Mouse (Mus musculus) limb, embryonic 12.5 days (tissue): ENCODE data around the gene Zmiz1. TPM values are rescaled to one million over a fixed set of nuclear protein-coding genes. Genes with fewer than 3 reads are reported as not detected.

ENCODE experiments used
- ATAC-seq: fragments of 200-750 bp; cut with Nextera tagmentation; 2 replicates; pipeline ENCODE4 v1.8.0; 2017; ENCODE audit warnings: low read depth, moderate TSS enrichment; ENCODE audit not compliant: insufficient number of reproducible peaks, insufficient read depth, low FRiP score, low TSS enrichment
- H3K27ac ChIP-seq: fragments of 300-500 bp; sonication (generic); 2 replicates; pipeline ENCODE4 v1.5.1; 2016; ENCODE audit warnings: mild to moderate bottlenecking, moderate library complexity
- H3K27me3 ChIP-seq: fragments of 300-500 bp; sonication (generic); 2 replicates; pipeline ENCODE4 v1.6.1; 2016; ENCODE audit warnings: mild to moderate bottlenecking, moderate library complexity
- H3K36me3 ChIP-seq: fragments of 300-500 bp; sonication (generic); 2 replicates; pipeline ENCODE4 v1.6.1; 2016; ENCODE audit warnings: mild to moderate bottlenecking, moderate library complexity
- H3K4me1 ChIP-seq: fragments of 300-500 bp; sonication (generic); replicated peaks from 2 replicates; pipeline ENCODE4 v1.6.1; 2016
- H3K4me2 ChIP-seq: fragments of 300-500 bp; sonication (generic); 2 replicates; pipeline ENCODE4 v1.6.1; 2016; ENCODE audit warnings: mild to moderate bottlenecking, moderate library complexity
- H3K4me3 ChIP-seq: fragments of 300-500 bp; sonication (generic); replicated peaks from 2 replicates; pipeline ENCODE4 v1.5.1; 2016; ENCODE audit warnings: mild to moderate bottlenecking
- H3K9ac ChIP-seq: fragments of 300-500 bp; sonication (generic); replicated peaks from 2 replicates; pipeline ENCODE4 v1.6.1; 2016; ENCODE audit warnings: mild to moderate bottlenecking, moderate library complexity
- H3K9me3 ChIP-seq: fragments of 300-500 bp; sonication (generic); 2 replicates; pipeline ENCODE4 v1.6.1; 2016; ENCODE audit warnings: mild to moderate bottlenecking, moderate library complexity
- WGBS: fragments of 180-500 bp; shearing (Covaris S2); methylation state at CpG from one replicate; pipeline ENCODE4 v1.1.7; 2016; 5-methylcytosine and 5-hydroxymethylcytosine counted together
- polyA plus RNA-seq: library from polyadenylated mRNA; unstranded; fragments of >200 nt; fragmentation: Nextera tagmentation; extraction: Ambion mirVana; gene quantifications from 2 replicates; pipeline ENCODE4 v1.2.1, GENCODE M21; 2016

Gene Zmiz1
- polyA plus RNA-seq, 1 experiment from 2014 or later: 53.4 TPM

DNA sequence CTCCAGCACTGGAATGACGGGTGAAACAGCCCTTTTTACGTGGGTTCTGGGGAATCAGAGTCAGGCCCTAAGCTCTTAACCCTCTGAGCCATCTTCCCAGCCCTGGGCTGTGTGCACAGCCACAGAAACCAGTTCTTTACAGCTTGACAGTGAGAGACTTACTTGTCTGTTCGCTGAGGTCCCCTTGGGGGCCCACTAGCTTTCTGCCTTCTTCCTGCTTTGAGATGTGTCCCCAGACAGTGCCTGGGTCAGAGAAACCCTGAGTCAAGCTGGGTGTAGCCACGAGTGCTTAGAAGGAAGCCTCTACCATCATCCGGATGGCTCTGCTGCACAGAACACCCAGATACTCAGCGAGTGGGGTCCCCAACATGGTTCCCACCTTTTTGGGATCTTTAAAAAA lies 15.7 kb downstream of the Zmiz1 start:
- Histone ChIP-seq H3K9me3 (no peaks in the 10 kb centered on the region), H3K27ac (peak overlapping the region; percentile 84; the same call in 1 of the 2 replicates), H3K4me2 (no peak overlapping the region), H3K4me3 (no peak overlapping the region), H3K27me3 (no peaks in the 10 kb centered on the region), H3K4me1 (peaks cover 100% of the 10 kb centered on the region), H3K36me3 (peaks cover 32% of the 10 kb centered on the region; the same call in 1 of the 2 replicates), H3K9ac (no peak overlapping the region)
- ATAC-seq: no peak
- 67% methylated on average over 6 of the region's 6 CpGs for WGBS

DNA sequence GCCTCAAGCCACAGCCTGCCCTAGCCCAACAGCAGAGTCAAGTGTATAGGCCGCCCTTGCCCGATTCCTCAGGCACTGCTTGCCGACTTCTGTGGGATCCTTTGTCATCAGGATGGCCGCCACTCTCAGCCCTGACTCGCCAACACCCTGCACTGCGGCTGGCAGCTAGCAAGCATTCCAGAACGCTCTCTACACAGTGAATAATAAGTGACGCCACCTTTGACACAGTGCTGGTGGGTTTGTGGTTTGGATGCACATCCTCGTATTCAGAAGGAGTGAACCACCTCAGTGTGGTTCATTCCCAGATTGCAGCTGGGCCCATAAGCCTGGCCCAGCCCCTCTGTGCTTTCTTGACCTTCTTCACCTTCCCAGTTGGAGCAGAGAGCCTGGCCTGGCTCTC lies 17.1 kb downstream of the Zmiz1 start:
- 81% methylated on average over 9 of the region's 9 CpGs for WGBS
- peaks cover 35% of the 10 kb centered on the region for H3K36me3 ChIP-seq
- peak overlapping the region; percentile 37; the same call in 1 of the 2 replicates for H3K27ac ChIP-seq
- H3K9ac ChIP-seq: no peak overlapping the region; the same call in 1 of the 2 replicates
- H3K9me3 ChIP-seq: no peaks in the 10 kb centered on the region
- H3K4me3 ChIP-seq: no peak overlapping the region
- H3K27me3 ChIP-seq: no peaks in the 10 kb centered on the region
- ATAC-seq: no peak
- H3K4me2 ChIP-seq: no peak overlapping the region
- peaks cover 100% of the 10 kb centered on the region for H3K4me1 ChIP-seq

DNA sequence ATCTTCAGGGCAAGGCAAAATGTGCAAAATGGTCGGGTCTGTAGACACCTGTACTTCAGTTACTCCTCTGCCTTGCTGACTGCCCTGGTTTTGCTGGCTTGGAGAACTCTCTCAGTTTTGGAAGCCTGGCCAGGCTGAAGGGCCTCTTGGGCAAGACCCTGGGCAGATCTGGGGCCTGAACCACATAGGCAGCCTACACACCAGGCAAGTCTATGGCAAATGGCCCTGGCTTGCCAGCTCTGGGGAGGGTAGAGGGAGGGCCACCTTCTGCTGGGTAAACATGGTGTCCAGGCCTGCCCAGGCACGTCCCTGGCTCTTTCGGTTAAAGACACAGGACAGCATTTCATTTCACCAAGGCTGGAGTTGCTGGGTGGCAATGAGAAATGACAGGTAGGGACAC lies 17.5 kb downstream of the Zmiz1 start:
- Histone ChIP-seq H3K9me3 (no peaks in the 10 kb centered on the region), H3K4me3 (no peak overlapping the region), H3K27me3 (no peaks in the 10 kb centered on the region), H3K36me3 (peaks cover 39% of the 10 kb centered on the region), H3K4me1 (peaks cover 100% of the 10 kb centered on the region), H3K9ac (no peak overlapping the region; the same call in 1 of the 2 replicates), H3K4me2 (no peak overlapping the region), H3K27ac (peak overlapping the region; percentile 53)
- WGBS: 79% methylated on average over 3 of the region's 3 CpGs
- no peak for ATAC-seq

DNA sequence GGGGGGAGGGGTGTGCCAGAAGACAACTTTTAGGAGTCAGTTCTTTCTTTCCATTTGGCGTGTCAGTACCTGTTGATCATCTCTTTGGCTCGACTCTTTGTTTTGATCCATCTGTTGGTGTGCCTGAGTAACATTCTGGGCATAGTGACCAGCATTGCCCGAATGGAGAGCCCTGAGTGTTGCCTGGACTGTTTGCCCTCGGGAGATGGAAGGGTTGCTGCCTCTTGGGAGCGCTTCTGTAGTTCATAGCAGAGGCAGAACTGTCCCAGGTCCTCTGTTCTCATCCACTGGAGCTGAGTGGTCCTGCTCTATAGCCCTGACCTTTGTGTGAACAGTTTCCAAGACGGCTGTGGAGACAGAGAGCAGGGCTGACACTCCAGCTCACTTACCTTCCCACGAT lies 18.3 kb downstream of the Zmiz1 start:
- no peak for ATAC-seq
- H3K27ac ChIP-seq: peak overlapping the region; percentile 50; the same call in 1 of the 2 replicates
- peaks cover 46% of the 10 kb centered on the region for H3K36me3 ChIP-seq
- H3K9ac ChIP-seq: no peak overlapping the region
- no peaks in the 10 kb centered on the region for H3K27me3 ChIP-seq
- no peak overlapping the region for H3K4me3 ChIP-seq
- H3K4me2 ChIP-seq: no peak overlapping the region
- H3K4me1 ChIP-seq: peaks cover 99% of the 10 kb centered on the region
- WGBS: 78% methylated on average over 7 of the region's 7 CpGs
- H3K9me3 ChIP-seq: no peaks in the 10 kb centered on the region

DNA sequence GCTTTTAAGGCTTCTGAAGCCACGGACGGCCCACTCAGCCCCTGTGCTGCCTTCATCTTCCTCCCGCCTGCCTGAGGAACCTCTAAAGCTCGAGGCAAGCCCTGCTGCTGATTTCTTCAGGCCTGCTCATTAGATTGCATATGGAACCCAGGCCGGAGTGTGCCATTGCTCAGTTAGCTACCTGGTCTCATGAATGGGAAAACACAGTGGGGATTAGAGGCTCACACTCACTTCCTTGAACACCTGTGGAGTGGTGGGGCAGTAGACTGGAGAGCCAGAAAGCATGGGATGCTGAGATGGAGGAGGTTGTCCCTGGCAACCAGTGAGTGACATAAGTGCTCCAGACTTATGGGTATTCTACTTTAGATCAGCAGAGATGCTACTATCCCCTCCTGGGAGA lies 19.3 kb downstream of the Zmiz1 start:
- H3K36me3 ChIP-seq: peaks cover 46% of the 10 kb centered on the region
- ATAC-seq: no peak
- peaks cover 98% of the 10 kb centered on the region for H3K4me1 ChIP-seq
- H3K4me3 ChIP-seq: no peak overlapping the region
- no peak overlapping the region; the same call in 1 of the 2 replicates for H3K27ac ChIP-seq
- H3K9me3 ChIP-seq: no peaks in the 10 kb centered on the region
- WGBS: 57% methylated on average over 5 of the region's 5 CpGs
- no peak overlapping the region for H3K9ac ChIP-seq
- H3K4me2 ChIP-seq: no peak overlapping the region
- H3K27me3 ChIP-seq: no peaks in the 10 kb centered on the region

DNA sequence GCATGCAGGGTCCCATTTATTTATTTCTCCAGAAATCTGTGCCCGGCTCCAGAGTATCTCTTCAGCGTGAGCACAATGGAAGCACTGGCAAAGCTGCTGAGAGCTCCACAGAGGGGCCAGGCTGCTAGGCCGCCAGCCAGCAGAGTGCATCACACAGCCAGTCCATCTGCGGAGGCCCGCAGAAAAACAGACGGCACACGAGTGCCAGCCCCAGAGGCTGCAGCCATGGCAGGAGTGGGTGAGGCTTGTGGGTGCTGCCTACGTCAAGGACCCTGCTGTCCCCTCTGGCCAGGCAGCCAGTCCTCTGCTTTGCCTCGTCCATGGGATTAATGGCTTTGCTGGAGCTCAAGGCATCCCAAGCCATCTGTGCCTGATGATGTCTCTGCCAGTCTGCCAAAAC lies 19.8 kb downstream of the Zmiz1 start:
- WGBS: 81% methylated on average over 9 of the region's 9 CpGs

DNA sequence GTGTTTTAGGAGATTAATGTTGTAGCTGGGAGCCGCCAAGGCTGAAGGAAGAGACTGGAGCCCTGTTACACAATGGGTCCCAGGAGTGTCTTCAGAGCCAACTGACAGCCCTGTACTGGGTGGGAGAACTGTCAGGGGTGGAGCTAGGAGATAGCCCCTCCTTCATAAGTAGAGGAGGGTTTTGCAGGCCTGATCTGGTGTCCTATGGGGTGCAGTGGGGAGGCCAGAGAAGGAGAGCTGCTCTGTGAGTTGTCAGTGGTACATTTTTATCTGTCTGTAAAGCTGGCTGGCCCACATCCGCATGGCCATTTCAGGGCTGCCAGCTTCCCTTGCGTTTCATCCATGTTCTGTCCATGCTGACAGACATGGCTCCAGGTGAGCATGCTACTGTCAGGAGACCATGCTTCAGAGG lies 20.9 kb downstream of the Zmiz1 start:
- Histone ChIP-seq H3K9me3 (no peaks in the 10 kb centered on the region), H3K4me1 (peaks cover 98% of the 10 kb centered on the region), H3K36me3 (peaks cover 41% of the 10 kb centered on the region), H3K4me3 (no peak overlapping the region), H3K4me2 (no peak overlapping the region), H3K27me3 (no peaks in the 10 kb centered on the region), H3K9ac (no peak overlapping the region; the same call in 1 of the 2 replicates), H3K27ac (peak overlapping the region; percentile 23; the same call in 1 of the 2 replicates)
- WGBS: 77% methylated on average over 3 of the region's 3 CpGs
- ATAC-seq: no peak

More for the DNA sequence above, 19.8 kb downstream of the Zmiz1 start:
- no peak overlapping the region for H3K4me2 ChIP-seq
- peaks cover 46% of the 10 kb centered on the region for H3K36me3 ChIP-seq
- H3K27me3 ChIP-seq: no peaks in the 10 kb centered on the region
- no peak overlapping the region for H3K9ac ChIP-seq
- no peaks in the 10 kb centered on the region for H3K9me3 ChIP-seq
- H3K4me3 ChIP-seq: no peak overlapping the region
- H3K27ac ChIP-seq: no peak overlapping the region
- ATAC-seq: no peak
- peaks cover 98% of the 10 kb centered on the region for H3K4me1 ChIP-seq

DNA sequence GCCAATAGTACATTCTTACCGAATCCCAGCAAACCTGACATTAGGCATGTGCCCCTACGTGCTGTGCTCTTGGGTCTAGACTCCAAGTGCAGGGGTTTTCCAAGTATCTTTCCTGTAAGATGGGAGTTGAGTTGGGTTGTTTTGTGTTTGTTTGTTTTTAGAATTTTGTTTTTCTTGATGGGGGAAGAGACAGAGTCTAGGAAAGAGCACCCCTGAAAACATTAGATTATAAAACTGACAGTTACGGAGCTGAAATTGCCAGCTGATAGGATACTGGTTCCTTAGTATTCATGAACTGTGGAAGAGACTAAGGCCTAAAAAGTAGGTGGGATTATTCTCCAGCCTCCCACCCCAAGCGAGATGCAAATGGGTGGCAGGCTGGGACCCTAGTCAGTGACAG lies 21.5 kb downstream of the Zmiz1 start:
- Histone ChIP-seq H3K9me3 (no peaks in the 10 kb centered on the region), H3K4me1 (peaks cover 98% of the 10 kb centered on the region), H3K27ac (peak overlapping the region; percentile 42), H3K9ac (no peak overlapping the region), H3K36me3 (peaks cover 38% of the 10 kb centered on the region), H3K4me2 (no peak overlapping the region), H3K27me3 (no peaks in the 10 kb centered on the region), H3K4me3 (no peak overlapping the region)
- no peak for ATAC-seq
- WGBS: 80% methylated on average over 4 of the region's 4 CpGs

DNA sequence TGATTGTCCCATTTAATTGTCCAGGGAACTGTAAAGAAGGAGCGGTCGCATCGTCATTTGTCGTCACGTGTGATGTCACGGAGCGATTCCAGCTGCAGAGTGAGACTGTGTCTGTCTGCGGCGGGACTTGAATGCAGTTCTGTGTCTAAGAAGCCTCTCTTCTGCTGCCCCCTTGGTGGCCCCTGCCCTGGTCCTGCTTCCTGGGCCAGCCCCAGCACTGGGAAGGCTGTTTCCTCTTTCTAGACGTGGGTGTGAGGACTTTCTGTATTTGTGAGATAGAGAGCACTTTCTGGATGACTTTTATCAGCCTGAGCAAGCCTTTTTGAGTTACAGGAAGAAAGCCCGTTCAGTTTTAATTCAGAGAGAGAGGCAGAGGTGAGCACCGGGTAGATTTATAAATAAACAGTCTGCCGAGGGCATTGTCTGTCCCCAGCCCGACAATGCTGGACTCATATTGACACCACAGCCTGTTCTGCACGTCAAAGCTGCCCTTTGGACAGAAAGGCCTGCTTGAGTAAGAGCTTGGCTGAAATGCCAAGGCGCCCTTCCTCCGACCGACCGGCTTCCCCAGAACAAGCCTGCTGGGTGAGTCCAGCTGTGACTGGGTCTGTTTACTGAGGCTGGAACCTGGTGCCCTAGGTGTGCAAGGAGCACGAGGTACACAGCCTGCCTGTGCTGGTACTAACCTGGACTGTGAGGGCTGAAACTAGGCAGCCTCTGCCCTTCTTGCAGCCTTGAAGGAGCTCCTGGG lies 22.1 kb downstream of the Zmiz1 start:
- Histone ChIP-seq H3K4me2 (no peak overlapping the region), H3K9me3 (no peaks in the 10 kb centered on the region), H3K4me3 (no peak overlapping the region), H3K27me3 (no peaks in the 10 kb centered on the region), H3K9ac (no peak overlapping the region), H3K36me3 (peaks cover 32% of the 10 kb centered on the region), H3K4me1 (peaks cover 95% of the 10 kb centered on the region), H3K27ac (peak overlapping the region; percentile 45)
- ATAC-seq: no peak
- WGBS: 69% methylated on average over 20 of the region's 20 CpGs

DNA sequence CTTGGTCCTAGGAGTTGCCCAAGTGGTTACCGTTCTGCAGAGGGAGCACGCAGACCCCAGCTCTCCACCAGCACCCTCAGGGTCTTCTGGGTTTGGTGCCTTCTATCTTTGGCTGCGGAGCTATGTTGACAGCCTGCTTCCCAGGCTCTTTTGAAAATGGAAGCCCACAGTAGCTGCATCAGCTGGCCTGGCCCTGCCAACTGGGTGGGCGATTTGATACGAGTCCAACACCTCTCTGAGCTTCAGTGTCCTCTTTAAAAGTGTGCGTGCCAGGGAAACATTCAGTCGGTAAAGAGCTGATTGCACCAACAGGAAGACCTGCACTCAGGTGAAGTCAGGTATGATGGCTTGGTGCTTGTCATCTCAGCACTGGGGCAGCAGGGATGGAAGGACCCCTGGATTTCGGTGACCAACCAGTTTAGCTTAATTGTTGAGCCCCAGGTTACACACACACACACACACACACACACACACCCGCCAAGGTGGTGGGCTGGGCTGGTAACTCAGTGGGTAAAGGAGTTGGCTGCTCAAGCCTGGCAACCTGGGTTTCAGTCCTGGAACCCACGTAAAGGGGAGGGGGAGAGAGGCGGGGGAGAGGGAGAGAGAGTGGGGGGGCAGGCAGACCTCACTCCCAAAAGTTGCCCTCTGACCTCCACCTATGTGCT lies 22.8 kb downstream of the Zmiz1 start:
- Histone ChIP-seq H3K9me3 (no peaks in the 10 kb centered on the region), H3K4me3 (no peak overlapping the region), H3K9ac (no peak overlapping the region), H3K4me2 (no peak overlapping the region), H3K4me1 (peaks cover 95% of the 10 kb centered on the region), H3K36me3 (peaks cover 25% of the 10 kb centered on the region), H3K27me3 (no peaks in the 10 kb centered on the region), H3K27ac (peak overlapping the region; percentile 45; the same call in 1 of the 2 replicates)
- 86% methylated on average over 11 of the region's 11 CpGs for WGBS
- no peak for ATAC-seq

DNA sequence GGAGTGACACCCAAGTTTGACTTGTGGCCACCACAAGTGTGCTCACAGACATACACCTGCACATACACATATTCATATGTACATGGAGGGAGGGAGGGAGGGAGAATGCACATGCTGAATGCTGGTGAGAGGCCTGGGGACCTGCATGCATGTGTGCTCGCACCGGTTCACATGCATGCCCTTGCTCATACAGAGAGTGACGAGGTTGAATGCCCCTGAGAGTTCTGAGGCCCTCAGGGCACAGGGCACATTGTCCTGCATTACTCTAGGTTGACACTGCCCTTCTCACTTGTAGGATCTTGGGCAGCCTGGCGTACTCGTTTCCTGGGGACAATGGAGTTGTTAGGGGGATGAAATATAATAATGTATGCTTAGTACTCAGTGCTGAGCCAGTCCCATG lies 23.4 kb downstream of the Zmiz1 start:
- H3K27me3 ChIP-seq: no peaks in the 10 kb centered on the region
- peaks cover 24% of the 10 kb centered on the region for H3K36me3 ChIP-seq
- ATAC-seq: no peak
- no peaks in the 10 kb centered on the region for H3K9me3 ChIP-seq
- 82% methylated on average over 5 of the region's 5 CpGs for WGBS
- H3K4me2 ChIP-seq: no peak overlapping the region
- H3K4me3 ChIP-seq: no peak overlapping the region
- no peak overlapping the region for H3K27ac ChIP-seq
- H3K4me1 ChIP-seq: peaks cover 95% of the 10 kb centered on the region
- H3K9ac ChIP-seq: no peak overlapping the region
